Mouse (Mus musculus): ENCODE measurements around the gene Olfml3.

GRCm38 (mm10) chr3:103777940-103778339 is 40.1 kb upstream of the Olfml3 start:
- TF ChIP-seq MAX (IDR thresholded peaks at IDR 0.05; ENCODE audit: low read depth) (no peak), REST (IDR thresholded peaks at IDR 0.05; ENCODE audit: insufficient read depth, insufficient read length) (no peak), POLR2A (IDR thresholded peaks at IDR 0.05; ENCODE audit: insufficient read length, low read depth) (no peak)
